Mouse (Mus musculus) hindbrain, postnatal 0 days (tissue): Measurements from ENCODE around the gene Gtsf1l. TPM values are rescaled to one million over a fixed set of nuclear protein-coding genes. Genes with fewer than 3 reads are reported as not detected.
A peak's percentile ranks its signal among the peaks of the same experiment; 100 is the strongest.

Experiments used
- ATAC-seq: fragments of 200-750 bp; cut with Nextera tagmentation; 2 replicates; pipeline ENCODE4 v1.8.0; 2017; ENCODE audit warnings: mild to moderate bottlenecking, moderate TSS enrichment, moderate library complexity
- DNase-seq: peaks from one replicate; pipeline ENCODE4 v3.0.0-alpha.2; 2015; ENCODE audit warnings: low spot score
- H3K27ac ChIP-seq: fragments of 300-500 bp; sonication (generic); 2 replicates; pipeline ENCODE4 v1.5.1; 2014; ENCODE audit warnings: mild to moderate bottlenecking
- H3K27me3 ChIP-seq: fragments of 300-500 bp; sonication (generic); 2 replicates; pipeline ENCODE4 v1.6.1; 2014; ENCODE audit warnings: low read length, mixed read lengths; ENCODE audit not compliant: insufficient read depth
- H3K36me3 ChIP-seq: fragments of 300-500 bp; sonication (generic); 2 replicates; pipeline ENCODE4 v1.6.1; 2014; ENCODE audit warnings: low read length, mixed read lengths; ENCODE audit not compliant: insufficient read depth
- H3K4me1 ChIP-seq: fragments of 300-500 bp; sonication (generic); 2 replicates; pipeline ENCODE4 v1.6.1; 2014; ENCODE audit warnings: antibody characterized with exemption, low read length, mixed read lengths; ENCODE audit not compliant: insufficient read depth
- H3K4me2 ChIP-seq: fragments of 300-500 bp; sonication (generic); 2 replicates; pipeline ENCODE4 v1.6.1; 2014; ENCODE audit warnings: low read depth, mild to moderate bottlenecking, low read length, moderate library complexity, mixed read lengths
- H3K4me3 ChIP-seq: fragments of 300-500 bp; sonication (generic); 2 replicates; pipeline ENCODE4 v1.5.1; 2014; ENCODE audit warnings: low read length
- H3K9ac ChIP-seq: fragments of 300-500 bp; sonication (generic); replicated peaks from 2 replicates; pipeline ENCODE4 v1.6.1; 2014; ENCODE audit warnings: mild to moderate bottlenecking, low read length, moderate library complexity, mixed read lengths
- H3K9me3 ChIP-seq: fragments of 300-500 bp; sonication (generic); 2 replicates; pipeline ENCODE4 v1.6.1; 2016; ENCODE audit warnings: low read length, mixed read lengths
- CTCF ChIP-seq: IDR thresholded peaks from 2 replicates; pipeline ENCODE4 v1.5.1; 2016; ENCODE audit warnings: antibody characterized with exemption, control low read depth, low read depth
- WGBS: fragments of 180-500 bp; shearing (Covaris S2); extraction: QIAGEN DNeasy Blood & Tissue Kit; methylation state at CpG from one replicate; pipeline ENCODE4 v1.1.7; 2014; 5-methylcytosine and 5-hydroxymethylcytosine counted together
- polyA plus RNA-seq: library from polyadenylated mRNA; unstranded; fragments of >200 nt; fragmentation: Nextera tagmentation; extraction: Ambion mirVana; gene quantifications from 2 replicates; pipeline ENCODE4 v1.2.1, GENCODE M21; 2015
- total RNA-seq: library from RNA; depleted of rRNA; stranded (reverse); fragments of >200 nt; gene quantifications from 2 replicates; pipeline ENCODE4 v1.2.3, GENCODE M21; 2014

The Gtsf1l gene
- total and polyA plus RNA-seq, 2 experiments from 2014 or later, result not detected

GRCm38 (mm10) chr2:163075234-163075633 lies 12.4 kb downstream of the Gtsf1l start:
- H3K4me1 ChIP-seq, result no peaks in the 10 kb centered on the region
- H3K4me3 ChIP-seq, result no peak overlapping the region
- no peak for ATAC-seq
- no peak for TF ChIP-seq CTCF
- no peak overlapping the region for H3K4me2 ChIP-seq
- H3K9me3 ChIP-seq, result no peaks in the 10 kb centered on the region
- no peak for DNase-seq
- no peaks in the 10 kb centered on the region for H3K36me3 ChIP-seq
- no peaks in the 10 kb centered on the region for H3K27me3 ChIP-seq
- H3K27ac ChIP-seq, result no peak overlapping the region
- no peak overlapping the region for H3K9ac ChIP-seq
- 70% methylated on average over 3 of the region's 3 CpGs for WGBS

GRCm38 (mm10) chr2:163074808-163075207 lies 12.8 kb downstream of the Gtsf1l start:
- Histone ChIP-seq H3K27me3 (no peaks in the 10 kb centered on the region), H3K4me1 (no peaks in the 10 kb centered on the region), H3K36me3 (no peaks in the 10 kb centered on the region), H3K9ac (no peak overlapping the region), H3K27ac (no peak overlapping the region), H3K9me3 (no peaks in the 10 kb centered on the region), H3K4me2 (no peak overlapping the region), H3K4me3 (no peak overlapping the region)
- no peak for ATAC-seq
- DNase-seq, result no peak
- no peak for TF ChIP-seq CTCF
- WGBS, result 87% methylated on average over 12 of the region's 12 CpGs

GRCm38 (mm10) chr2:163074006-163074405 lies 13.6 kb downstream of the Gtsf1l start:
- DNase-seq (peak; percentile 20), ATAC-seq (no peak)
- Histone ChIP-seq H3K36me3 (no peaks in the 10 kb centered on the region), H3K27me3 (no peaks in the 10 kb centered on the region), H3K4me3 (no peak overlapping the region), H3K9ac (no peak overlapping the region), H3K4me2 (no peak overlapping the region), H3K27ac (no peak overlapping the region), H3K4me1 (no peaks in the 10 kb centered on the region), H3K9me3 (no peaks in the 10 kb centered on the region)
- WGBS, result 70% methylated on average over 7 of the region's 7 CpGs
- no peak for TF ChIP-seq CTCF

- no peaks in the 10 kb centered on the region for H3K36me3 ChIP-seq
- DNase-seq (no peak), ATAC-seq (no peak)
- H3K9ac ChIP-seq, result no peak overlapping the region
- no peaks in the 10 kb centered on the region for H3K27me3 ChIP-seq
- no peaks in the 10 kb centered on the region for H3K9me3 ChIP-seq
- no peak overlapping the region for H3K4me2 ChIP-seq
- H3K27ac ChIP-seq, result no peak overlapping the region
- 92% methylated on average over 9 of the region's 9 CpGs for WGBS
- no peak for TF ChIP-seq CTCF
- no peak overlapping the region for H3K4me3 ChIP-seq
- no peaks in the 10 kb centered on the region for H3K4me1 ChIP-seq
Measured at GRCm38 (mm10) chr2:163073023-163073757, 14.5 kb downstream of the Gtsf1l start.

GRCm38 (mm10) chr2:163071590-163071989 lies 16.1 kb downstream of the Gtsf1l start:
- Histone ChIP-seq H3K4me2 (no peak overlapping the region), H3K27ac (no peak overlapping the region), H3K36me3 (no peaks in the 10 kb centered on the region), H3K9ac (no peak overlapping the region), H3K4me1 (no peaks in the 10 kb centered on the region), H3K27me3 (no peaks in the 10 kb centered on the region), H3K4me3 (no peak overlapping the region), H3K9me3 (no peaks in the 10 kb centered on the region)
- DNase-seq (no peak), ATAC-seq (no peak)
- WGBS, result 85% methylated on average over 3 of the region's 3 CpGs
- TF ChIP-seq CTCF, result no peak

GRCm38 (mm10) chr2:163070213-163070612 lies 17.4 kb downstream of the Gtsf1l start:
- H3K4me1 ChIP-seq, result no peaks in the 10 kb centered on the region
- no peak overlapping the region for H3K27ac ChIP-seq
- WGBS, result 83% methylated on average over 3 of the region's 3 CpGs
- no peak overlapping the region for H3K9ac ChIP-seq
- H3K27me3 ChIP-seq, result no peaks in the 10 kb centered on the region
- peak; percentile 46 for DNase-seq
- H3K36me3 ChIP-seq, result no peaks in the 10 kb centered on the region
- TF ChIP-seq CTCF, result peak; percentile 51
- no peak overlapping the region for H3K4me3 ChIP-seq
- H3K9me3 ChIP-seq, result no peaks in the 10 kb centered on the region
- H3K4me2 ChIP-seq, result no peak overlapping the region
- no peak for ATAC-seq

- Histone ChIP-seq H3K4me1 (no peaks in the 10 kb centered on the region), H3K27me3 (no peaks in the 10 kb centered on the region), H3K9ac (no peak overlapping the region), H3K36me3 (no peaks in the 10 kb centered on the region), H3K4me2 (no peak overlapping the region), H3K27ac (no peak overlapping the region), H3K4me3 (no peak overlapping the region), H3K9me3 (no peaks in the 10 kb centered on the region)
- TF ChIP-seq CTCF, result no peak
- ATAC-seq, result no peak
- no peak for DNase-seq
- WGBS, result 97% methylated on average over 1 of the region's 1 CpGs
Measured at GRCm38 (mm10) chr2:163067233-163067632, 20.4 kb downstream of the Gtsf1l start.
